Mouse (Mus musculus) lung, postnatal 4 days (tissue): ENCODE measurements around the gene Trpm6.

Experiments used
- DNase-seq, 2 experiments: peaks; one replicate each; pipeline ENCODE4 v3.0.0; 2021

Trpm6 gene

DNA sequence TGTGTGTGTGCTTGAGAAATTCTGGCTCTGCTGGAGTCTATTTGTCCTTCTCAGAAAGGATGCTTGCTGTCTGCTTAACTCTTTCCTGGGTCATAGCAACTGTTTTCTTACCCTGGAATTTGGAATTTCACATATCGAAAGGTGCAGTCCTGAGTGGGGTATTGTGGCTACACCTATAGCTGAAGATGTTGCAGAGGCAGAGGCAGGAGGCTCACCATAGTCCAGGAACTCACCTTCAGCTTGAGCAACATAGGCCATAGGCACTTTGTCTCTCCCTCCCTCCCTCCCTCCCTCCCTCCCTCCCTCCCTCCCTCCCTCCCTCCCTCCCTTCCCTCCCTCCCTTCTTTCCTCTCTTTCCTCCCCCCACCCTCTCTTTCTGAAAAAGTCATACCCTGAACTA lies 139.8 kb downstream of the Trpm6 start:
- no peak for DNase-seq

- no peak for DNase-seq
Observed at GRCm38 (mm10) chr19:18890216-18890615, 140.4 kb downstream of the Trpm6 start.

DNA sequence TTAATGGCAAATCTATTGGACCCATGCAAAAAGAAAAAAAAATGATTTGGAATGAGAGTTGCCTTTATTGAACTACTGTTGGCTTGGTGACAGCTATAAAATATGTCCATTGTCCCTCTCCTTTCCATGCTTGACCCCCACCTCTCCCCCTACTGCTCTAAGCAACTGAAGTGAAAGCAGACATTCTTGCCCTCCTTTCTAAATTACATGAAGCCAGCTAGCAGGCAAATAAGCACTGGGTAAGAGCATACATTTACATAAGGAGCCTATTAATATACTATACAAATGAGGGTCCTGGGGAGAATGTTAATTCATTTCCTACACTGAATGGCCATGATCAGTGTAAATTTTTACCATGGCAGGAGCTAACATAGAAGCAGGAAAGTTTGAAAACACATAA lies 148.5 kb downstream of the Trpm6 start:
- DNase-seq = no peak

DNA sequence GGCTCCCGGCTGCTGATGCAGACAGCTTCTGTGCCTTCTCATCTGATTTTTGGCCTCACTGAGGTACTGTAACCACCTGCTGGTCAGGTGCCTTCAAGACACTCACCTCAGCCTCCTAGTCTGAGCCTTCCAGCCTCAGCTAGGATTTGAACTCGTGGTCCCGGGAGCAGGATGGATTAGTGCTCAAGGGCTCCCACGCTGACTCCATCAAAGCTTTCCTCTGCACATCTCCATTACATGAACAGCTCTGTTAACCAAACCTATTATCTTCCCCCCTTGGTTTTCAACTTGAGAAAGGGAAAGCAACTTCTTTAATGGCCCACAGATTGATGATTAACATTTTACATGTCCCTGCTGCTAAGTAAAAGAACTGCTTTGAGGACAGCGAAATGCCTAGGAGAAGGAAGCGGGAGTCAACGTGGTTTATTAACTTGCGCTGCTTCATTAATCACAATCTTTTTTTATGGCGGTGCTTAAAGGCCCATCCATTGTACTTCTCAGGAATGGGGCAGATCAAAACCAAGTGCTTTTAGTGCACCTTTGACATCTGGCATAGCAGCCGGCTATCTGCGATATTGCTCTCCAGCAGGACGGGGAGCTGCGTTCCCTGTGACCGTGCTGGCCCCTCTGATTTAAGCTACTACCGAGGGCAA lies 152.4 kb downstream of the Trpm6 start:
- DNase-seq = no peak

- DNase-seq = no peak
Observed at GRCm38 (mm10) chr19:18902694-18903067, 152.9 kb downstream of the Trpm6 start.

DNA sequence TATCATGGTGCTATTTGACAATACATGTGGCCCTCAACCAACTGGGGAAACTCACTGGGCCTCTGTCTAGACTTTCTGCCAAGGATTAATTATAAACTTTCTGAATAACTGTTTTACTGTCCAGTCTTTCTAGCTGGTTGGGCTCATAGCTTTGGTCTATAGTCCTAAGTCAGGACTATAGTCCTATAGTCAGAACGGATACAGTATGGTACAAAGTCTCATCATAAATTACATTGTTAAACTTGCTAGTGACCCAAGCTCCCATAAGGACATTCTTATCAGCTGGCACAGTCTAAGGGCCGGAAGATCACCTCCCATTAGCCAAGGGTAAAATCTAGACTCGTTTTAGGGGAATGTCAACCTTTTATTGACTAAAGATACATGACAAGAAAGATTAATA lies 155.7 kb downstream of the Trpm6 start:
- no peak for DNase-seq

DNA sequence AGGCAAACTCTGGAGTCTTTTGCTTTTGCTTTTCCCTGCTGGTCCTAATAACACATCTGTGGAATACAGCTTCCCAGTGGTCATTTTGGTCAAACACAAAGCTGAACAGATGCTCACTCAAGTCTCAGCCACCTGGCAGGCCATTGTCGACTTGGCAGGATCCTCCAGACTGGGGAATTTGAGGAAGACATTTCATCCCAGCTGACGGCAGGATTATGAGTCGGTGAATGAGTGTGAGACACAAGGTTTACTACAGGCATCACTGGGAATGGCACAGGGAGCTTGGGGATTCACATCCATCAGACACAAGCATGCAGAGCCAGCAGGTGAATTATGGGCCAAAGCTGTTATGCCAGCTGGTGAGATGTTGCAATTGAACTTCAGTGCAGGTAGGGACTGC lies 159.9 kb downstream of the Trpm6 start:
- no peak for DNase-seq

DNA sequence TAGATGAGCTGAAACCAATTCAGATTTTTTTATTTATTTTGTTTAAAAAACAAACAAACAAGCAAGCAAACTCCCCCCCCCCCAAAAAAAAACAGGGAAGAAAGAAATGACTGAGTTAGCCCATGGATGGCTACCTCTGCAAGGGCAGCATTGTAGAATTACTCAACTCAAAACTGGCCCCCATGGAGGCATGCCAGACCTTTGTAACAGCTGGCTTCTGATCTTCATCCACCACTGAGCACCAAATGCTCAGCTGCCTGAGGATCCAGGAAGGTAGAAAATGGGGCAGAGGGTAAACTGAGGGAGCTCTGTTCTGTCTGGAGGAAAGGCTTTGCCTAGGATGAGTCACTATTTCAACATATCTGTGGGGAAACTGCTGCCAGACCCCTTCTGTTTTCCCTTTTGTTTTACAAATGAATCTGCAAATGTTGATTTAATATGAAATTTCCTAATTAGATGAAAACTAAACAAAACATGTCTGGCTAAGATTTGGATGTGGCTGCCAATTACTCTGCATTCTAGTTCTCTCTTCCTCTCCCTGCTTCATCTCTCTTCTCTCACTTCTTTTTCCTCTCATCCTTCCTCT lies 162.1 kb downstream of the Trpm6 start:
- no peak for DNase-seq

DNA sequence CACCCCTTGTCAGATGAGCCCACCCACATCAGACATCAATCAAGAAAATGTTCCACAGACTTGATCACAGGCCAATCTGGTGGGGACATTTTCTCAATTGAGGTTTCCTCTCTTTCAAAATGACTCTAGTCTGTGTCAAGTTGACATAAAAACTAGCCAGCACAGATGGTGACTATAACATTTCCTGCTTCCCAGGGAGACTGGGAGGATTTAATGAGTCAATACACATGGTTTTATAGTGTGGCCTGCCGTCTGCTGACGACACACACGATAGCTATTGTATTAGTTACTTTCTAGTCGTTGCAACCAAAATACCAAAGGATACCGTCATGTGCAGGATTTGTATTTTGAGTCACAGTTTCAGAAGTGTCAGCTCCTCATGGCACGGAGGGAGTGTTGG lies 191.6 kb downstream of the Trpm6 start:
- no peak for DNase-seq
